Comparison of ENCODE assay signal across 8 mouse cellular contexts in the genomic region with DNA sequence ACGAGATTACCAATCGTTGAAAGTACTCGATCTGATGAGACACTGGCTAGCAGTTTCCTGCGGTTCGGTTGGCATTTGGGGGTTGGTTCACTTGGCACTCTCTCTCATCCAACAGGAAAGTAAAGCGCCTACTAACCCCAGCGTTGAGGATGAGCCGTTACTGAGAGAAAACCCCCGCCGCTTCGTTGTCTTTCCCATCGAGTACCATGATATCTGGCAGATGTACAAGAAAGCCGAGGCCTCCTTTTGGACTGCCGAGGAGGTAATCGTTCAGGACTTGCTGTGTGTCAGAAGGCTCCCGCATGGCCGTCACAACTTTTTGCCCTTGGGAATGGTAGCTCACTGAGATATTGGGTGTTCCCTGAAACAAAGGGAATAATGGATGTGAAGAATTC. TPM values are rescaled to one million over a fixed set of nuclear protein-coding genes. Genes with fewer than 3 reads are reported as not detected.
A peak's percentile ranks its signal among the peaks of the same experiment; 100 is the strongest.
DNase-seq lines count a peak whose midpoint lies in the region; ATAC-seq and TF ChIP-seq lines count a peak whose summit lies in the region.

No protein-coding gene starts in this region.

- peaks cover 2% of the 10 kb centered on the region; the same call in 1 of the 2 replicates for H3K27me3 ChIP-seq in hindbrain, embryonic 16.5 days (replicated peaks; ENCODE audit: control insufficient read depth, insufficient read depth, low read length)
- H3K27me3 ChIP-seq in midbrain, postnatal 0 days (ENCODE audit: insufficient read depth, low read length): 0 out of 2 replicates have a peak, but pooled peaks cover 3% of the 10 kb centered on the region

- H3K9ac ChIP-seq in hindbrain, embryonic 16.5 days (ENCODE audit: low read depth, low read length): peak overlapping the region; percentile 53
- no peak overlapping the region for H3K9ac ChIP-seq in midbrain, postnatal 0 days (replicated peaks; ENCODE audit: low read length, poor library complexity, severe bottlenecking)

- no peaks in the 10 kb centered on the region; the same call in 1 of the 2 replicates for H3K4me1 ChIP-seq in cortical plate, adult 2 months (ENCODE audit: control insufficient read depth, insufficient read depth, low read length)
- H3K4me1 ChIP-seq in hindbrain, embryonic 16.5 days (ENCODE audit: control insufficient read depth, insufficient read depth, low read depth, low read length): peaks cover 19% of the 10 kb centered on the region
- H3K4me1 ChIP-seq in midbrain, postnatal 0 days (ENCODE audit: insufficient read depth, low read length): peaks cover 5% of the 10 kb centered on the region; the same call in 1 of the 2 replicates

- WGBS in hindbrain, embryonic 16.5 days: under 1% methylated on average over 17 of the region's 17 CpGs
- 2% methylated on average over 17 of the region's 17 CpGs for WGBS in midbrain, postnatal 0 days

- peak overlapping the region; percentile 81 for H3K4me3 ChIP-seq in layer of hippocampus, adult 2 months
- peak overlapping the region; percentile 88; the same call in 1 of the 2 replicates for H3K4me3 ChIP-seq in cortical plate, adult 2 months (ENCODE audit: insufficient read depth, low read length)
- peak overlapping the region; percentile 86 for H3K4me3 ChIP-seq in hindbrain, embryonic 16.5 days (ENCODE audit: low read length)
- H3K4me3 ChIP-seq in midbrain, postnatal 0 days (ENCODE audit: low read depth, low read length): peak overlapping the region; percentile 58

- no peaks in the 10 kb centered on the region for H3K9me3 ChIP-seq in hindbrain, embryonic 16.5 days (ENCODE audit: control insufficient read depth, low read length)
- no peaks in the 10 kb centered on the region for H3K9me3 ChIP-seq in midbrain, postnatal 0 days (ENCODE audit: low read length)

- TF ChIP-seq CTCF in layer of hippocampus, adult 2 months (conservative IDR thresholded peaks at IDR 0.05): no peak
- TF ChIP-seq CTCF in cortical plate, adult 2 months (IDR thresholded peaks at IDR 0.05; ENCODE audit: extremely low read depth, insufficient read depth, low read length): no peak
- TF ChIP-seq CTCF in midbrain, postnatal 0 days (IDR thresholded peaks at IDR 0.05): no peak

- peak overlapping the region; percentile 94 for H3K4me2 ChIP-seq in hindbrain, embryonic 16.5 days (ENCODE audit: low read length)
- peak overlapping the region; percentile 91 for H3K4me2 ChIP-seq in midbrain, postnatal 0 days (ENCODE audit: low read depth, low read length, poor library complexity, severe bottlenecking)

- no peaks in the 10 kb centered on the region for H3K36me3 ChIP-seq in hindbrain, embryonic 16.5 days (ENCODE audit: control insufficient read depth, insufficient read depth, low read length)
- H3K36me3 ChIP-seq in midbrain, postnatal 0 days (ENCODE audit: insufficient read depth, low read length): no peaks in the 10 kb centered on the region; the same call in 1 of the 2 replicates

- ATAC-seq in hindbrain, embryonic 16.5 days: no peak; the same call in 1 of the 2 replicates
- ATAC-seq in midbrain, postnatal 0 days (ENCODE audit: low FRiP score): no peak

- no peak for TF ChIP-seq POLR2A in cortical plate, adult 2 months (IDR thresholded peaks at IDR 0.05; ENCODE audit: extremely low read depth, insufficient read depth, low read length)

- no peak overlapping the region for H3K27ac ChIP-seq in layer of hippocampus, adult 2 months
- no peak overlapping the region for H3K27ac ChIP-seq in cortical plate, adult 2 months (ENCODE audit: insufficient read depth, low read length)
- H3K27ac ChIP-seq in hindbrain, embryonic 16.5 days (ENCODE audit: low read depth, low read length): no peak overlapping the region; the same call in 1 of the 2 replicates
- H3K27ac ChIP-seq in midbrain, postnatal 0 days (ENCODE audit: low read depth, low read length): no peak overlapping the region

- DNase-seq in layer of hippocampus, adult 2 months (ENCODE audit: low spot score in 2 of 2): no peak
- no peak for DNase-seq in layer of hippocampus, adult 11-12 months (ENCODE audit: low spot score)
- DNase-seq in midbrain, postnatal 0 days (ENCODE audit: low spot score): no peak
- no peak for DNase-seq in gastrocnemius, postnatal 10 days
- no peak for DNase-seq in thymus, postnatal 4 days
- no peak for DNase-seq in thymus, postnatal 0 days (ENCODE audit: low spot score)

RNA-seq across cellular contexts. Expression of a gene that starts 0.8 kb away (rescaled TPM):
- total RNA-seq in layer of hippocampus, adult 2 months (2021): 1 to 10 TPM; 2.0 to 2.2 TPM
- 1.6 and 1.8 TPM in 2 replicates for polyA plus RNA-seq in cortical plate, adult 2 months (2012; rRNA removed)
- polyA plus RNA-seq in hindbrain, embryonic 16.5 days (2015; fragmentation: Nextera tagmentation; extraction: Ambion mirVana): 54.2 and 66.2 TPM in 2 replicates
- 9.7 and 15.1 TPM in 2 replicates for total RNA-seq in midbrain, postnatal 0 days (2014; rRNA removed)
- polyA plus RNA-seq in midbrain, postnatal 0 days (2015; fragmentation: Nextera tagmentation; extraction: Ambion mirVana): 23.1 and 23.4 TPM in 2 replicates
- total RNA-seq in gastrocnemius, postnatal 10 days (2021): 10 to 100 TPM; 13.5 to 21.2 TPM
- polyA plus RNA-seq in thymus, postnatal 0 days (2015; fragmentation: Nextera tagmentation; extraction: Ambion mirVana): 465 and 485 TPM in 2 replicates

RNA-seq across cellular contexts. Expression of a gene that starts 27.2 kb away (rescaled TPM):
- 10 to 100 TPM; 22.8 to 28.6 TPM for total RNA-seq in layer of hippocampus, adult 2 months (2021)
- polyA plus RNA-seq in cortical plate, adult 2 months (2012; rRNA removed): 13.7 and 14.7 TPM in 2 replicates
- polyA plus RNA-seq in hindbrain, embryonic 16.5 days (2015; fragmentation: Nextera tagmentation; extraction: Ambion mirVana): 1.5 and 1.6 TPM in 2 replicates
- 3.7 and 4.8 TPM in 2 replicates for total RNA-seq in midbrain, postnatal 0 days (2014; rRNA removed)
- polyA plus RNA-seq in midbrain, postnatal 0 days (2015; fragmentation: Nextera tagmentation; extraction: Ambion mirVana): 1.9 and 2.1 TPM in 2 replicates
- total RNA-seq in gastrocnemius, postnatal 10 days (2021): 1 to 10 TPM; 7.4 to 8.3 TPM
- polyA plus RNA-seq in thymus, postnatal 0 days (2015; fragmentation: Nextera tagmentation; extraction: Ambion mirVana): 0.89 and 0.95 TPM in 2 replicates

RNA-seq across cellular contexts. Expression of a gene that starts 57.7 kb away (rescaled TPM):
- total RNA-seq in layer of hippocampus, adult 2 months (2021): 1 to 10 TPM; 3.9 to 4.4 TPM
- 6.7 and 7.2 TPM in 2 replicates for polyA plus RNA-seq in cortical plate, adult 2 months (2012; rRNA removed)
- 14.9 and 15.5 TPM in 2 replicates for polyA plus RNA-seq in hindbrain, embryonic 16.5 days (2015; fragmentation: Nextera tagmentation; extraction: Ambion mirVana)
- total RNA-seq in midbrain, postnatal 0 days (2014; rRNA removed): 27.1 and 33.6 TPM in 2 replicates
- polyA plus RNA-seq in midbrain, postnatal 0 days (2015; fragmentation: Nextera tagmentation; extraction: Ambion mirVana): 21.8 and 24.4 TPM in 2 replicates
- total RNA-seq in gastrocnemius, postnatal 10 days (2021): 10 to 100 TPM in 1 of 2 experiments, 1 to 10 TPM in 1; 9.5 to 11.4 TPM
- 2.8 and 5.2 TPM in 2 replicates for polyA plus RNA-seq in thymus, postnatal 0 days (2015; fragmentation: Nextera tagmentation; extraction: Ambion mirVana)
